Mouse (Mus musculus) ovary, postnatal 14 days (tissue): ENCODE measurements around the gene Yes1.
"Not testable (repeated sequence)": the region's sequence is repeated elsewhere in the genome, so short reads cannot be mapped to it uniquely, and the experiment has no call there.

Experiments used
- DNase-seq: peaks from one replicate; pipeline ENCODE4 v3.0.0; 2022; ENCODE audit warnings: low spot score

Gene Yes1

DNA sequence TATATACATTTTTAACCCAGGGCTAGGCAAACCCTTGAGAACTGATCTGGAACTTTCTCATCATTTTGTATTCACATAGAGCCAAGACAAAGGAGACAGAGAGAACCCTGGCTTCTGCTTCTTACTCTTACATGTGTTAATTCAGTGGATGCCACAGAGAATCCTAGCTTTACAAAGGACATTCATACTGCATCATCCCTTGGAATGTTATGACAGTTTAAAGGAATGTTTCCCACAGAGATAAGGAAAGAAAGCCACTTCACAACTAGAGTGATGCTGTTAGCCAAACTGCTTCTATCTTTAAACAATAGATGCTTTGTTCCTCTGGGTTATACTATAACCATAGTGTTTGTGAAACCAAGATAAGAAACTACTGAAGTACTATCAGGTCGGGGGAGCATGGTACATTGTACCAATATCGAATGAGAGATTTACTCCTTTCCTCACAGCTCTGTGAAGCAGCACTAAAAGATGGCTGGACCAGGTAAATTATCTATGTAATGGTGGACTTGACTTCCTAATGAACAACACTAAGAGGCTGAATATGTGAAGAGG, 95.3 kb downstream of the Yes1 start:
- no peak for DNase-seq

DNA sequence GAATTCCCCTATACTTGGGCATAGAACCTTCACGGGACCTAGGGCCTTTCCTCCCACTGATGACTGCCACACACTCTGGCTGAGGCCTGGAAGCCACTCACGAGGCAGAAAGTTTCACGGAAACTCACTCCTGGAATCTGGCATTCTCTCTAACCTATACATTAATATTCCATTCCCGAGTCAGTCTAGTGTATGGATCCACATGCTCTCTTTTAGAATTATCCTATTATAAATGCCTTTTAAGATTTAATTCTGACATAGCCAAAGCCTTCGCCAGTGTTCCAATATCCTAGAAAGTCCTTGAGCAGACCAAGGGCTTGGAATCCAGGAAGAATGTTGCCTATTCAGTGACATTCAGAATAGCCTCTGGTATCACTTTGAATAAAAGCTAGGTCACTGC, 100.5 kb downstream of the Yes1 start:
- DNase-seq = no peak

DNA sequence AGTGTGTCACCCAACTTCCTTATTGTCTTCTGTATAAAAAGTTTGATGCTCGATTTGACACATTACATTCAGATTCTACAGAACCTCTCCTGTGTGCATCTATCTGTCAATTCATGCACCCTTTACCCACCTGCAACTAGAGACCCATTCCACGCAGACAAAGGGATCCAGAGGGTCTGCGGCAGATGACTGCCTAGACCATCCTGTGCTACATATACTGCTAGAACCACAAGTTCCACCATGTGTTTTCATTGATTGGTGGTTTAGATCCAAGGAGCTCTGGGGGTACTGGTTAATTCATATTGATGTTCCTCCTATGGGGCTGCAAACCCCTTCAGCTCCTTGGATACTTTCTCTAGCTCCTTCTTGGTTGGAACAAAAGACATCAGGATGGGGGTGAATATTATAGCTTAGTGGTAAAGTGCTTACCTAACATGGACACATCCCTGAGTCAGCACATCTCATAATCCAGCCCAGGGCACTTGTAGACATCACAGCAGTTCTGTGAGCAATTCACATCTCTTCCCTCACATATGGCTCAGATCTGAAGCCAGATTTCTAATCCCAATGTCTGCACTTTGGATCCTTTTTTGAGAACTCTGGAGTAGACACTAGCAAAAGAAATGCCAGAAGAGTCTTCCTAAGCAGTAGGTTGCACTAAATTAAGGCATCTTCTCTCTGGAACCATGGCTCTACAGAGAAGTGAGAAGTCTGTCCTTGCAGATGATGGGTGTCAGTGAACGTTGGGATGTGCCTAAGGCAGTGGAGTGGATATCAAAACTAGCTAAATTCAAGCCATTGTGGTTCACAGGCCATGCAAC, 101.5 kb downstream of the Yes1 start:
- no peak for DNase-seq

DNA sequence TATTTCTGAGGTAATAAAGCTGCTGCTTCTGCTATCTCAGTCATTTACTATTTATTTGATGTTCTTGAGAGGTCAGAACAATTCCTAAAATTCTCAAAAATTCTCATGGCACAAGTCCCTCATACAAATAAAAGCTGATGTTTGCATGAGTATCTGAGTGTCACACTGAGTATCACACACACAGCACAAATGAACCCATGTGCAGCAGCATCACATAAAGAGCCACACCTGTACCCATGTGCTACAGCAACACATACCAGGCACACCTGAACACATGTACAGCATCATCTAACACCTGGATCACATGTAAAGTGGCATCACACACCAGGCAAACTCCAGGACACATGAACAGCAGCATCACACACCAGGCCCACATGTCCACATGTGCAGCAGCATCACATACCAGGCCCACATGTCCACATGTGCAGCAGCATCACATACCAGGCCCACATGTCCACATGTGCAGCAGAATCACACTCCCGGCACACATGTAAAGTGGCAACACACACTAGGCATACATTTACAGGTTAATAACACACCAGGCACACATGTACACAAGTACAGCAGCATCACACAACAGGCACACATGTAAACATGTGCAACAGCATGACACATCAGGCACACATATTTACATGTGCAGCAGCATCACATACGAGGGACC, 102.2 kb downstream of the Yes1 start:
- no peak for DNase-seq

DNA sequence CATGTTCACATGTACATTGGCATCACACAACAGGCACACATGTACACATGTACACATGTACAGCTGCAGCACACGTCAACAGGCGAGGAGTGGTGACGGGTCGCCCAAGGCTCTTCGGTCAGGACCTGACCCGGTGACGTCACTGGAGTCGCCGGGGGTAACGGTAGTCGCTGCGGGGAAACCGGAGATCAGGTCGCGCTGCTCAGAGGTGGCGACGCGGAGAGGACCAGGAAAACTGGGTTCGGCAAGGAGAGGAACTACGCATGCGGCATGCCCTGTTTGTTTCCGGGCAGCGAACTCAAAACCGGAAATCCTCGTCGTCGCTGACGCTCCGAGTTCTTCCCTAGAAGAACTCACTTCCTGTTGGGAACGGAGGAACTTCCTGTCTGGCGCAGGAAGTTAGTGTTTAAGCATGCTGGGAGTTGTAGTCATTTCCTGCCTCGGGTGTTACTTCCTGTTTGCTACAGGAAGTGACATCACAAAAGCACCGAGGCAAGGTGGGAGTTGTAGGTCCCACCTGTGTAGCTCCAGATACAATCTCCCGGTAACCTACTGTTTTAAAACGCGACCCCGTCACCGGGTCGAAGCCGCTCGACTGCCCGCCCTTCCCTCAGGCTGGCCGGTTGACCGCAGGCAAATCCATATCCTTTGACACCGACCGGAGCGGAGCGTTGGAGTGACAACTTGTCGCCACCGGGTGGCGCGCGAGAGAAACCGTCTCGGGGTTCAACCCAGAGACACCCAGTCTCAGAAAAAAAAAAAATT, 102.9 kb downstream of the Yes1 start:
- DNase-seq = peak; percentile 89

DNA sequence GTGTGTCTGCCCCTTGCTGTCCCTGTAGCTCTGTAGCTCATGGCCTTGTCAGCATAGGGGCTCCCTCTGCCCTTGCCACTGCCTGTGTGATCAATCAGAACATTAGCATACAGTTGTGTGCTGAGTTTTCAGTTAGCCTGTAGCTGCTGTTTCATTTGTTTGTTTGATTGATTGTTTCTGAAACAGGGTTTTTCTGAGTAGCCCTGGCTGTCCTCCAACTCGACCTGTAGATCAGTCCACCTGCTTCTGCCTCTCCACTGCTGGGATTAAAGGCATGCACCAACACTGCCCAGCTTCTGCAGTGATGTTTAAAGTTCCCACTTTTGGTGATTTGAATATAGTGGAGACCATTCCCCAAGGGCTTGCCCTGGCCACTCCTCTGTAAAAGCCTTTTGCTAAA, 106.8 kb downstream of the Yes1 start:
- no peak for DNase-seq

DNA sequence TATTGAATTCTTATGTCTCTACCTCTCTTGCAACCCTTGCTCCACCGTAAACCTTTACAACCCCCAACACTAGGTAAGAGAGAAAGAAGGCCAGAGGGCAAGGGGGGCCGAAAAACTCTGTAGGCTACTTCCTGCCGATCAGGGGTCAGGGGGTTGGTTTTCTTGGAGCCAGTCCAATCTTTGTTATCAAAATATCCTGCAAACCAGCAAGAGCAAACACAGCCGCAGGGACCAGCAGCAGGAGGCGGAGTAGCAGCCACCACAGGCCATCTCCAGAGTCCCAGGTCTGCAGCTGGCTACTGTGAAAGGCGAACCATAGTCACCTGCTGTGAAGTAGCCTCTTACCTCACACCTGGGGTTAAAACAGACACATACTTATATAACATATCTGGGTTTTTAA, 107.9 kb downstream of the Yes1 start:
- DNase-seq = no peak

DNA sequence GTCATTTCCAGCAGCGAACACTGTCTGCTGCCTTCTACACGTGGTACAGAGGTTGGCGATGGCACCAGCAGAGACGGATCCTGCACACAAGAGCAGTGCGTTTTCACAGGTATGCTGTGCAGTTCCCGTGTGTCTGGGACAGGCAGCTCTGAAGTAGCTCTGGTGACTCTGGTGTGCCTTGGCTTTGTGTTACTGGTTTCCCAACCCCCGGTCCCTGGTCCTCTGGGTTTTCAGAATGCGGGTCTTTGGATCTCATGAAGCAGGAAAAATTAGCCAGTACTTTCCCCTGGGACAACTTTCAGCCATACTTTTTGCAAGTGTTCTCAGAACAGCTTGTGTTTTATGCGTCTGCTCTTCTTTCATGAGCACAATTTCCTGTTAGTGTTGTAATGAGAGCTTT, 109.4 kb downstream of the Yes1 start:
- DNase-seq = no peak

DNA sequence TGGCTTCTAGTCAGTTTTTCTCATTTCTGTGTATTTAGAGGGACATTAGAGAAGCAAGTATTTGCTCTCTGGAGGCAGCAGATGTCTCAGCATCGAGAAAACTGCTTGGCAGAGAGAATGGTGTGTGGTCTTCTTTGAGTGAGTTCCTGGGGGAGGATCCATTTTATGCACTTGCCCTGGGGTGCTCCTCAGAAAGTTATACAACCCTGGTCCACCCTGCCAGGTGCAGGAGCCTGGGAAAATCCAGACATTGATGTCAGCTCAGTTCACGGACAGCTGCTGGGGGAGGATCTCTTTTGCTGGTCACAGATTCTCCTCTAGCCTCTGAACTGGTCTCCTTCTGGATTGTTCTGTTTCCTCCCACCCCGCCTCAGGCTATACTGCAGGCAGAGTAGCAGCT, 110.3 kb downstream of the Yes1 start:
- no peak for DNase-seq

DNA sequence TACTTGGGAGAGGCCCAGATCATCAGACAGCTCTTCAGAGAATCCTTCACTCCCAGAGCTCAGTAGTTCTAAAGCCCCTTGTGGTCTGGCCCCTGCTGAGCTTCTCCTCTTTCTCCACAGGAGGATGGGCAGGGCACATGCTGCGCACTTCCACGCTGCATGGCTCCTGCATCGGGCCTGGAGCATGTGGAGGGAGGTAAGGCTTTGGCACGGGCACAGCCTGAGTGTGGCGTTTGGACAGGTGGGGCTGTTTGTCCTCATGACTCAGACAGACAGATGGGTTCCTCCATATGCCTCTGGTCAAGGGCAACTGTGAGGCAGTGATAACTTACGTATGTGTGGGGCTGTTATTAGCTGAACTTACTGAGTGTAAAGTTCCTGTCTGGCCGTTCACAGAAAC, 111.3 kb downstream of the Yes1 start:
- no peak for DNase-seq

DNA sequence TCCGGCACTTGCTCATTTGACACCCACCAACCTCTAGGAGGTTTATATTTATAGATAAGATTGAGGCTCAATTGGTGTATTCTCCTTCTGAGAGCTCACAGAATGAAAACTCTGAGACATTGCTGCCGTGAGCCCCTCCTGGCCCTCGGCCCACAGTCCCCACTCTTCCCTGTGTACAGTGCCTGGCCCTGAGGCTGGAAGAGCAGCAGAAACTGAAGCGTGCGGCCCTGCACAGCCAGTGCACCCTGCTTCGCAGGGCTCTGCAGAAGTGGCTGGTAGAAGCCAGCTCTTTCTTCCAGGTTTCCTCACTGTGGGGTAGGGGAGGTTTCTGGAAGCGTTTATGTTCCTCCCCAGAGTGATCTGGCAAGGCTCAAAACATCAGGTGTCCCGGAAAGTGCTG, 111.7 kb downstream of the Yes1 start:
- DNase-seq = not testable (repeated sequence)

DNA sequence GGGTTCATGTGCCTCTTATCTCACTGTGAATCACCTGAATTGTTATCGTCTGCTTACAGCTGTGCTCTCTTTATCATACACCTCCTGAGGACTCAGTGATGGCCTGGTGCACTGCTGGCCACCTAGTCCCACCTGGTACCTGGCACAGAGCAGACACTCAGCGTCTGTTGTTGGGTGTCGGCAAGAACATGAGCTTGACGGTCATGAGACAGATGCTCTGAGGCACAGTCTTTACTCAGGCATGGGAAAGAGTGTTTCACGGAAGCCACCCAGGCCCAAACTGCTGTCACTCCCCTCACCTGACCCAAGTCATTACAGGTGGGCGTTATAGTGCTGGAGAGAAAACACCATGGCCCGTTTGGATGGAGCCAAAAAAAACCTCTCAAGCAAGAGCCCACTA, 113.0 kb downstream of the Yes1 start:
- DNase-seq = no peak

DNA sequence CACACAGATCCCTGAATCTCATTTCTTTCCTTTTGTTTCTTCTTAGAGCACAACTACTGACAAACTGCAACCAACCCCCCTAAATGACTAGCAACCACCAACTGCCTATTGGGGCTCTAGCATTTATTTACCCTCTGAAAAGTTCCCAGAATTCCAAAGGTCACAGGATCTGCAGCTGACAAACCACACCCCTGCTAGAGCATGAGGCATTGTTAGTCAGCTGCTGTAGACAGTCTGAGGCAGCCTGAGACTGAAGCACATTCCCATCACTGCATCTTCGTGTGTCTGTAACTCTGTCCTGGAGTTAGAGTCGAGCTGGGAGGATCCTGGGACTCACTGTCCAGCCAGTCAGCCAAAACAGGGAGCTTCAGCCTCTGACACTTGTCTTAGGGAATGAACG, 114.4 kb downstream of the Yes1 start:
- DNase-seq = not testable (repeated sequence)

DNA sequence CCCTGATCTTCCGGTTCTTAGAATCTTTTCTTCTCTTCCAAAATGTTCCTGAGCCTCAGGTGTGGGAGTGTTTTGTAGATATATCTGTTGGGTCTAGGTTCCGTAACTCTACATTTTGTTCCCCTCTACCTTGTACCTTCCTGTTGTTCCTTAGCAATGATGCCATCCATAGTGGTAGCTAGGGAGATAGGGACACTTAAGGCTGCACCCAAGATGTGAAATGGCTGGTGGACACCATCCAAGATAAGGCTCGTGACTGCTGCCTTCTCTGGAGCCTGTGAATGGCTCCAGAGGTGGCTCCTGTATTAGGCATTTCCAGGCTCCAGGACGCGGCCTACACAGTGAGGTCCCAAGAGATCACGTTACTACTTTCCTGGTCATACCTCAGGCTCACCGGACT, 117.3 kb downstream of the Yes1 start:
- DNase-seq = no peak

DNA sequence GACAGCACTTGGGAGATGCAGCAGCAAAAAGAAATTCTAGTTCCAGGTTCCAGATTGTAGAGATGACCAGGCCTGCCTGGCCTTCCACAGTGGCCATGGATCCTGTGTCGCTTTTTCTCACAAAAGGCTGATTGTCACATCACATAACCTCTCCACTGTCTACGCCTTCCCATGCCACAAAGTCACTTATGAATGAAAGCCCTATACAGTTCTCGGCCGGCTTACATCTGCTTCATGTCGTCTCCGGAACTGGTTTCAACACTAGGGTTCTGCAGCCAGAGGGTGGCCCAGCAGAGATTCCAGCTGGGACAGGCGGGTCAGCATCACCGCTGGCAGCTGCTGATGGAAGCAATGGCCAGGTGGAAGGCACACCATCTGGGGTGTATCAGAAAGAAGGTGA, 117.9 kb downstream of the Yes1 start:
- DNase-seq = no peak

DNA sequence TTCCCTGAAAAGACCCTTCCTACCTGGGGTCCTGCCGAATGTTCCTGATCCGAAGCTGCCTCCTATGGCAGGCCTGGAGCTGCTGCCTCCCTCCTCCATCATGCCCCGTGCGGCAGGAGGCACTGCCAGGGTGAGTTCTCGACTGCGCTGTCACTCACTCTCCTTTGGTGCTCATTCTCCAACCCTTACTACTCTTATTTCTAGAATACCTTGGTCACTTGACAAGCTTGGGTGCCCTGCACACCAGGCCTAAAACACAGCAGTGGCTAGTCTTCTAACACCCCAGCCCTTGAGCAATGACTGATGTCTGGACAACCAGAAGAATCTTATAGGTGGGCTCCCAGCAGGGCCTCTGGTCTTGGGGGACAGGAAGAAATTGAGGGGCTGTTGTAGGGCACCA, 122.9 kb downstream of the Yes1 start:
- not testable (repeated sequence) for DNase-seq

DNA sequence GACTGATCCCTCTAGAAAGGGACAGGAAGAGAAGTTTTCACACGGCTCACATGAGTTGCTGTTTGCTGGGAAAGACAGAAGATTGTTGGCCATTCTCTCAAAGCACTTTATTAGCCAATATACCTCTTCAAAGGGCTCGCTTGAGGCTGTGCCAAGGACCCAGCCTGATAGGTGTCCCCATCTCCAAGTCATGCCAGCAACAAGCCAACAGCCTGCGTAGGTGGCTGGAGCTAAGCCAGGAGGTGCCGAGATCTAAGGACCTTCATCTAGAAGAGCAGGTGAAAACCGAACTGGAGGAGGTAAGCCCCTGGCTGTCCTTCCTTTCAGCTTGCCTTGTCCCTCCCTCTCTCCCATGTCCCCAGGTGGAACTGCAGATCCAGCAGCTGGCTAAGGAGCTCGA, 124.8 kb downstream of the Yes1 start:
- DNase-seq = no peak
